Mouse (Mus musculus): ENCODE measurements at regions not wholly inside any gene's neighbourhood (a gene's known extent, or its start where the extent isn't known, plus 50 kb on each side); places are given as distances from the start of the nearest gene placed in this dataset.

- peaks cover 7% of the 10 kb centered on the region; the same call in 1 of the 2 replicates for H3K4me1 ChIP-seq
- no peak overlapping the region for H3K4me3 ChIP-seq
- no peaks in the 10 kb centered on the region for H3K36me3 ChIP-seq
- no peak overlapping the region for H3K9ac ChIP-seq
- 51% methylated on average over 9 of the region's 9 CpGs for WGBS (ENCODE audit: insufficient replicate concordance)
- H3K27ac ChIP-seq, result peak overlapping the region; percentile 8; the same call in 1 of the 2 replicates
- no peak overlapping the region for H3K4me2 ChIP-seq
- no peaks in the 10 kb centered on the region for H3K27me3 ChIP-seq (replicated peaks)
- no peaks in the 10 kb centered on the region for H3K9me3 ChIP-seq (replicated peaks)
- no peak for ATAC-seq
These were observed 144.7 kb downstream of the Bcl2l11 start for GRCm38 (mm10) chr2:128270377-128271129.

DNA sequence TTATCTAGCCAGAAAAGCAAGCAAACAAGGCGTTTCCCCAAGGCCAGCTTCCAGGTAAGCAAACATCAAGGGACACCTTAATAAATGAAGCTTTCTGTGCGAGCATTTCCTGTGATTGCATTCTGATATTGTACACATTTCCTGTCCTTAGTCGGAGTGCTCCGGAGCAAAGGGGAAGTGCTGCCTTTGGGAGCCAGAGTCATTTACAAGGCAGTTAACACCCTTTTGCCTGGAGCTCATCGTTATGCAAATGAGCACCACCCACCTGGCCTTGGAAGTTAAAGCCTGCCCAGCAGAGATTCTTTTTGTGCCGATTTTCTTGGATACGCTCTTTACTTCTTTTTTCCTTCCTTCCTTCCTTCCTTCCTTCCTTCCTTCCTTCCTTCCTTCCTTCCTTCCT, 147.0 kb downstream of the Bcl2l11 start:
- Histone ChIP-seq H3K4me3 (no peak overlapping the region), H3K36me3 (no peaks in the 10 kb centered on the region), H3K9ac (no peak overlapping the region), H3K4me2 (no peak overlapping the region), H3K27me3 (replicated peaks) (no peaks in the 10 kb centered on the region), H3K9me3 (replicated peaks) (no peaks in the 10 kb centered on the region), H3K27ac (no peak overlapping the region), H3K4me1 (peaks cover 7% of the 10 kb centered on the region; the same call in 1 of the 2 replicates)
- WGBS (ENCODE audit: insufficient replicate concordance), result 10% methylated on average over 7 of the region's 7 CpGs
- ATAC-seq, result no peak

DNA sequence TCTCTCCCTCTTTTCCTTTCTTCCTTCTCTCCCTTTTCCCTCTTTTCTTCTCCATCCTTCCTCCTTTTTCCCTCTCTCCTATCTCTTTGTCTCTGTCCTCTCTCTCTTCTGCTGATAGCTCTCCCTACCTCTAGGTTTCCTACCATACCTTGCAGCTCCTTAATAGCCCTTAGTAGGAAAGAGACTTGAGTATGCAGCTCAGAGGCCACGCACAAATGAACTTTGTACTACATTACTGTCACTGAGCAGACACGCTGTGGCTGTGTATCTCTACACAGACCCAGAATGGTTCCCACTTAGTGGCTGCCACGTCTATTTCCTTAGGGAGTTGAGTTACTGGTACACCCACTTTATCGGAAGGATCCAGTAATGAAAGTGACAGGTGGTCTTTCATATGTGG, 147.5 kb downstream of the Bcl2l11 start:
- no peaks in the 10 kb centered on the region for H3K27me3 ChIP-seq (replicated peaks)
- H3K27ac ChIP-seq, result no peak overlapping the region
- H3K36me3 ChIP-seq, result no peaks in the 10 kb centered on the region
- H3K4me3 ChIP-seq, result no peak overlapping the region
- WGBS (ENCODE audit: insufficient replicate concordance), result 63% methylated on average over 4 of the region's 4 CpGs
- ATAC-seq, result no peak
- peaks cover 7% of the 10 kb centered on the region; the same call in 1 of the 2 replicates for H3K4me1 ChIP-seq
- H3K9ac ChIP-seq, result no peak overlapping the region
- no peaks in the 10 kb centered on the region for H3K9me3 ChIP-seq (replicated peaks)
- H3K4me2 ChIP-seq, result no peak overlapping the region

DNA sequence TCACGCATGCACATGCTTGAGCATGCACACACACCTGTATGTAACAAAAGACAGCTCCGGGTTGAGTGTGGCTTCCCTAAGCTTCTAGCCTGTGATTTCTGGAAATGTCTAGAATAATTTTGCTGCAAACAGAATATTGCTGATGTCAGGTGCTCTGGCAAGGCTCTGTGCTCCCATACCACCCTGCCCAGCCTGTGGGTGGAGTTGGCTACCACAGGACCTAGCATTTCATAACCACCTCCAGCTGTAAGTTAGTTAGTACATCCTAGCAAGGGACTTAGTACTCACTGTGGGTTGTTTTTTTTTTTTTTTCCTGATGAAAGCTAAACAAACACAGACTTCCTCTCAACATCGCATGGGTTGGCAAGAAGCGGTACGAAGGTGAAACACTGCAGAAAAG, 150.5 kb downstream of the Bcl2l11 start:
- no peak overlapping the region for H3K4me3 ChIP-seq
- no peak overlapping the region for H3K27ac ChIP-seq
- WGBS (ENCODE audit: insufficient replicate concordance), result 77% methylated on average over 5 of the region's 5 CpGs
- no peak overlapping the region for H3K9ac ChIP-seq
- ATAC-seq, result no peak
- H3K27me3 ChIP-seq (replicated peaks), result no peaks in the 10 kb centered on the region
- no peak overlapping the region for H3K4me2 ChIP-seq
- H3K36me3 ChIP-seq, result no peaks in the 10 kb centered on the region
- H3K9me3 ChIP-seq (replicated peaks), result no peaks in the 10 kb centered on the region
- peaks cover 7% of the 10 kb centered on the region; the same call in 1 of the 2 replicates for H3K4me1 ChIP-seq

DNA sequence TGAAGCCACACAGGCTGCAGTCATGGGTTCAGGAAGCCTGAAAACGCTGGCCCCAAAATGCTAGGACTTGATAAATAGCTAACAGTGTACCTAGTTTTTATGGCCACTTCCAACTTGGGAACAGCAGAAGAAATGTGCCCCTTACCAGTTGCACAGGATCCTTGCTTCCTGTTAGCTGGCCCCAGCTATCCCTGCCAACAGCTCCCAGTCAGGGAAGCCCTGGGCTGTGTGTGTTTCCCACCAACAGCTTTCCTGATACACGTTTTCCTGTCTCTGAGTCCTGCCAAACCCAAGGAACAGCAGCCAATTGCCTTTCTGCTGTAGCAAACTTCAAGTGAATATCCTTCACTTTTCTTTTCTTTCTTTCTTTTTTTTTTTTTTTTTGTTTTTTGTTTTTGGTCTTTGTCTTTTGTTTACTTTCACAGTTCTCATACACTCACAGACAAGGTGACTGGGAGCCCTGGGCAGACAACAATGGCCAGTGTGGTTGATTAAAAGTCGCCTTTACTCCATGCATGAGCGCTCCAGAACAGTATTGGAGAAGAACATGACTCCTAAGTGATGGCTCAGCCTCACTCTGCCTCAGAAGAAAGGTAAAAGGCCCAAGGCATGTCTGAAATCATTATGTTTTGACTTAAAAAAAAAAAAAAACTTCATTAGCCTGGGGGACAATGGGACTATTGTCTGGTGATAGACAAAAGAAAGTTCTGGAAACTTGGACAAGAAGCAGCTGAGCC, 151.7 kb downstream of the Bcl2l11 start:
- H3K4me2 ChIP-seq, result no peak overlapping the region
- no peaks in the 10 kb centered on the region for H3K9me3 ChIP-seq (replicated peaks)
- no peak overlapping the region for H3K27ac ChIP-seq
- peaks cover 7% of the 10 kb centered on the region; the same call in 1 of the 2 replicates for H3K4me1 ChIP-seq
- no peaks in the 10 kb centered on the region for H3K27me3 ChIP-seq (replicated peaks)
- ATAC-seq, result no peak
- no peak overlapping the region for H3K4me3 ChIP-seq
- 44% methylated on average over 4 of the region's 4 CpGs for WGBS (ENCODE audit: insufficient replicate concordance)
- no peaks in the 10 kb centered on the region for H3K36me3 ChIP-seq
- H3K9ac ChIP-seq, result no peak overlapping the region

- ATAC-seq, result no peak
- Histone ChIP-seq H3K4me3 (no peak overlapping the region), H3K27me3 (replicated peaks) (no peaks in the 10 kb centered on the region), H3K36me3 (no peaks in the 10 kb centered on the region), H3K4me1 (0 out of 2 replicates have a peak, but pooled peaks cover 3% of the 10 kb centered on the region), H3K9ac (no peak overlapping the region), H3K4me2 (no peak overlapping the region), H3K27ac (no peak overlapping the region), H3K9me3 (replicated peaks) (no peaks in the 10 kb centered on the region)
- WGBS (ENCODE audit: insufficient replicate concordance), result 62% methylated on average over 5 of the region's 5 CpGs
These were observed 152.2 kb downstream of the Bcl2l11 start for GRCm38 (mm10) chr2:128278124-128278432.

DNA sequence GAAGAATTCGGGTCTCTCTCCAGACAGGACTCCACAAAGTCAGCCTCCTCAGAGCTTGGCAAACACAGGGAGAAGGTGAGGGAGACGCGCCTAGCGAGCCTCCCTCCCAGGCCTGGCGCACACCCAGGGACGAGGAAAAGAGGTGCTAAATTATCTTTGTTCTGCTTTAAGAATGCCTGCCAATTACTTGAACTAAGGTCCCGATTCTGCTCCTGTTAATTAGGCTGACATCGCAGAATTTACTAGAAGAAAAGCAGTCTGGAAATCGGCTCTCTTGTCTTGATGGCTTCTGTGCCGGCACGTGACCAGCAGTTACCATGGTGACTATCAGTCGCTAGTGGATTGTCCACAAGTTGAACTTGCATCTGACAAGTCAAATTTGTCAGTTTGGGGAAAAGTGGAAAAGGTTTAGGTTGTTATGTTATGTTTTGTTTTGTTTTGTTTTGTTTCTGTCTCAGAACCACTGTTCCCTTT, 152.8 kb downstream of the Bcl2l11 start:
- Histone ChIP-seq H3K4me1 (no peaks in the 10 kb centered on the region), H3K36me3 (no peaks in the 10 kb centered on the region), H3K9ac (no peak overlapping the region), H3K4me3 (no peak overlapping the region), H3K27me3 (replicated peaks) (no peaks in the 10 kb centered on the region), H3K9me3 (replicated peaks) (no peaks in the 10 kb centered on the region), H3K4me2 (no peak overlapping the region), H3K27ac (no peak overlapping the region)
- WGBS (ENCODE audit: insufficient replicate concordance), result 50% methylated on average over 12 of the region's 12 CpGs
- ATAC-seq, result no peak

DNA sequence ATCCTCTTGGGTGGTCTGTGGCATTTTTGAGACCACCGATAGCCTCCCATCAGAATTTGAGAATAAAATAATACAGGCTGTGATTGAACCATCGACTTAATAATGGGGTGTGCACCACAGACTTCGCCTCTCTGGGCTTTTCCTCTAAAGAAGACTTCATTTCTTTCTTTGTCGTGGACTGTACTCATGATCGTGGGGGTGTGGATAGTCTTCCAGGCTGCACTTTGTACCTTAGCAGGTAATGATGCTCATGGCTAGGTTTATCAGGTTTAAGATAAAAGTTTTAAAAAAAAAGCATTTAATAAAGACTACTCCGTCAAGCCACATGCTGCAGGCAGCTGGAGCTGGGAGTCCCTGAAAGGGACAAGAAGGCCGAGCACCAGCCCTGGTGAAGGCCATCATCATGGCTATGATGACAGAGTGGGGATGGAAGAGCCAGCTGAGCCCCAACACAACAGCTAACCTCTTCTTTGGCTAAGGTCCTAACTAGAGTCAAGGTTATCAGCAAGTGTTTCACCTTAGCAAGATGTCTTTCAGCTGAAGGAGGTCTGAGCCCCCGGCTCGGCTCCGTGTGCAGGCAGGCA, 153.4 kb downstream of the Bcl2l11 start:
- Histone ChIP-seq H3K27ac (no peak overlapping the region), H3K9me3 (replicated peaks) (no peaks in the 10 kb centered on the region), H3K4me3 (no peak overlapping the region), H3K36me3 (no peaks in the 10 kb centered on the region), H3K4me1 (no peaks in the 10 kb centered on the region), H3K9ac (no peak overlapping the region), H3K27me3 (replicated peaks) (no peaks in the 10 kb centered on the region), H3K4me2 (no peak overlapping the region)
- WGBS (ENCODE audit: insufficient replicate concordance), result 67% methylated on average over 10 of the region's 10 CpGs
- no peak for ATAC-seq

GRCm38 (mm10) chr2:128282591-128282990, 156.8 kb downstream of the Bcl2l11 start:
- 24% methylated on average over 4 of the region's 4 CpGs for WGBS (ENCODE audit: insufficient replicate concordance)
- Histone ChIP-seq H3K27me3 (replicated peaks) (no peaks in the 10 kb centered on the region), H3K9ac (no peak overlapping the region; the same call in 1 of the 2 replicates), H3K4me2 (no peak overlapping the region), H3K36me3 (no peaks in the 10 kb centered on the region), H3K27ac (no peak overlapping the region), H3K9me3 (replicated peaks) (no peaks in the 10 kb centered on the region), H3K4me3 (no peak overlapping the region), H3K4me1 (no peaks in the 10 kb centered on the region)
- no peak for ATAC-seq

DNA sequence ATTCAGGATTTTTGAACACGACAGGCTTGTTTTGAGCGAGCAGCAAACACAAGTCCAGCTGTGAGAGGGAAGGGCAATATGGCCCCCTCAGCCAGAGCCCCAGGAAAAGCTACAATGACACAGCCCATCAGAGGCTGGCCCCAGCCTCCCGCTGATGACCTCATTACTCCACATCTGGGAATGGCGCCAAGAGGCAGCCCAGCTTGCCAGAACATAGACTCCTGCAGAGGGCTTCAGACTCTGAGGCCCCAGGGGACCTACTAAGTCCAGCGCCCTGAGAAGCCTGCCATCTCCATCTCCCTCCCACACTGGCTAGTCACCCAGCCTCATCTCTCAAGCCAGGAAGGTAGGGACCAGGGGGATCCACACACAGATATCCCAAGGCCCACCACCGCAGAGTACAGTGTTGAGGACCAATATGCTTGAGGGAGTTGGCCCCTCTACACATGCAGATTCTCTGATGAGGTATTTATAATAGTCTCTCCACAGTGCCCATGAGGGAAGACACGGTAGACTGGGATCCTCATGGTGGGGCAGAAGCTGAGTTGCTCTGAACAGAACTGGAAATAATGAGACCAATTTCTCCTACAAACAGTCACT, 159.1 kb downstream of the Bcl2l11 start:
- no peaks in the 10 kb centered on the region for H3K9me3 ChIP-seq (replicated peaks)
- no peak overlapping the region for H3K4me2 ChIP-seq
- H3K36me3 ChIP-seq, result no peaks in the 10 kb centered on the region
- H3K27me3 ChIP-seq (replicated peaks), result no peaks in the 10 kb centered on the region
- WGBS (ENCODE audit: insufficient replicate concordance), result 62% methylated on average over 7 of the region's 7 CpGs
- no peak for ATAC-seq
- no peak overlapping the region for H3K9ac ChIP-seq
- H3K4me1 ChIP-seq, result no peaks in the 10 kb centered on the region
- no peak overlapping the region for H3K27ac ChIP-seq
- H3K4me3 ChIP-seq, result no peak overlapping the region

- no peaks in the 10 kb centered on the region for H3K27me3 ChIP-seq (replicated peaks)
- ATAC-seq, result no peak
- H3K27ac ChIP-seq, result no peak overlapping the region
- H3K4me1 ChIP-seq, result no peaks in the 10 kb centered on the region
- no peaks in the 10 kb centered on the region for H3K9me3 ChIP-seq (replicated peaks)
- 77% methylated on average over 12 of the region's 12 CpGs for WGBS (ENCODE audit: insufficient replicate concordance)
- no peak overlapping the region for H3K4me3 ChIP-seq
- H3K9ac ChIP-seq, result no peak overlapping the region
- H3K36me3 ChIP-seq, result no peaks in the 10 kb centered on the region
- no peak overlapping the region for H3K4me2 ChIP-seq
These were observed 159.6 kb downstream of the Bcl2l11 start for GRCm38 (mm10) chr2:128285457-128285856.

DNA sequence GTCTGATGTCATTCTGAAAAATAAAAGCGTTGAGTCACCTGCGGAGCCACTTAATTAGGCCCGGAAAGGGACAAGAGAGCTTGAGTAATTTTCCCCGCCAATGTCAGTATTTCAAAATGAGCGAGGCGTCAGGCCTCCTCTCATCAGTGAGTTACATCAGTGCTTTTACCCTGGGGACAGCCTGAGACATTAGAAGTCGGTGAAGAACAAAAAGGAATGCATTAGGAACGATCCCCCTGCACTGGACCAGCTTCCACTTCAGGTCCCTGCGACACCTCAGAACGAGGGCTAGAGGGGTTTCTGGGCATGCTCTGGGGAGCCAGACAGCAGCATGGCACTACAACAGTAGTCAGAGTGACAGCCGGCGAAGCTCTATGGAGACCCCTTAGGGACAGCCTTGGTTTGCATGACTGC, 162.3 kb downstream of the Bcl2l11 start:
- Histone ChIP-seq H3K4me2 (no peak overlapping the region), H3K4me3 (no peak overlapping the region), H3K27me3 (replicated peaks) (no peaks in the 10 kb centered on the region), H3K27ac (no peak overlapping the region), H3K36me3 (no peaks in the 10 kb centered on the region), H3K4me1 (no peaks in the 10 kb centered on the region), H3K9me3 (replicated peaks) (no peaks in the 10 kb centered on the region), H3K9ac (no peak overlapping the region)
- ATAC-seq, result no peak
- WGBS (ENCODE audit: insufficient replicate concordance), result 67% methylated on average over 12 of the region's 12 CpGs
